Mouse (Mus musculus) kidney, embryonic 14.5 days (tissue): ENCODE results near the gene Ddx49. TPM values are rescaled to one million over a fixed set of nuclear protein-coding genes. Genes with fewer than 3 reads are reported as not detected.
A peak's percentile ranks its signal among the peaks of the same experiment; 100 is the strongest.

ENCODE experiments used
- ATAC-seq: fragments of 200-750 bp; cut with Nextera tagmentation; 2 replicates; pipeline ENCODE4 v1.8.0; 2017; ENCODE audit warnings: moderate number of reproducible peaks, mild to moderate bottlenecking, moderate TSS enrichment, moderate library complexity; ENCODE audit not compliant: low FRiP score, low TSS enrichment
- H3K27ac ChIP-seq: fragments of 300-500 bp; sonication (generic); 2 replicates; pipeline ENCODE4 v1.5.1; 2014; ENCODE audit warnings: low read depth, mild to moderate bottlenecking, low read length, moderate library complexity, mixed read lengths
- H3K27me3 ChIP-seq: fragments of 300-500 bp; sonication (generic); 2 replicates; pipeline ENCODE4 v1.6.1; 2014; ENCODE audit warnings: mild to moderate bottlenecking, low read length; ENCODE audit not compliant: control insufficient read depth, insufficient read depth
- H3K36me3 ChIP-seq: fragments of 300-500 bp; sonication (generic); 2 replicates; pipeline ENCODE4 v1.6.1; 2014; ENCODE audit warnings: low read length, mixed read lengths; ENCODE audit not compliant: control insufficient read depth, insufficient read depth
- H3K4me1 ChIP-seq: fragments of 300-500 bp; sonication (generic); 2 replicates; pipeline ENCODE4 v1.6.1; 2014; ENCODE audit warnings: low read length, mixed read lengths; ENCODE audit not compliant: control insufficient read depth, insufficient read depth
- H3K4me2 ChIP-seq: fragments of 300-500 bp; sonication (generic); replicated peaks from 2 replicates; pipeline ENCODE4 v1.6.1; 2014; ENCODE audit warnings: low read depth, mild to moderate bottlenecking, low read length
- H3K4me3 ChIP-seq: fragments of 300-500 bp; sonication (generic); 2 replicates; pipeline ENCODE4 v1.5.1; 2014; ENCODE audit warnings: mild to moderate bottlenecking, low read length
- H3K9ac ChIP-seq: fragments of 300-500 bp; sonication (generic); 2 replicates; pipeline ENCODE4 v1.6.1; 2014; ENCODE audit warnings: low read depth, mild to moderate bottlenecking, low read length, moderate library complexity
- H3K9me3 ChIP-seq: fragments of 300-500 bp; sonication (generic); 2 replicates; pipeline ENCODE4 v1.6.1; 2016; ENCODE audit warnings: low read length; ENCODE audit not compliant: control insufficient read depth
- WGBS: fragments of 180-500 bp; shearing (Covaris S2); extraction: QIAGEN DNeasy Blood & Tissue Kit; methylation state at CpG from one replicate; pipeline ENCODE4 v1.1.7; 2014; 5-methylcytosine and 5-hydroxymethylcytosine counted together
- polyA plus RNA-seq: library from polyadenylated mRNA; unstranded; fragments of >200 nt; fragmentation: Nextera tagmentation; extraction: Ambion mirVana; gene quantifications from 2 replicates; pipeline ENCODE4 v1.2.1, GENCODE M21; 2014

Ddx49 gene
- 49.9 TPM in 2 replicates for polyA plus RNA-seq

GRCm38 (mm10) chr8:70302358-70302890, at the start of gene Ddx49, which contains the start of gene Cope:
Ddx49 (minus strand) TSS chr8:70302489.
Cope (plus strand) TSS chr8:70302518.
- WGBS = under 1% methylated on average over 40 of the region's 40 CpGs

GRCm38 (mm10) chr8:70352000-70352384, 49.7 kb upstream of the Ddx49 start:
- peak overlapping the region; percentile 96 for H3K4me3 ChIP-seq
- peak overlapping the region; percentile 98 for H3K4me2 ChIP-seq
- H3K27ac ChIP-seq = 0 out of 2 replicates have a peak overlapping the region, but pooled peaks have one; percentile 78
- no peaks in the 10 kb centered on the region for H3K9me3 ChIP-seq
- H3K36me3 ChIP-seq = peaks cover 24% of the 10 kb centered on the region
- peaks cover 32% of the 10 kb centered on the region for H3K4me1 ChIP-seq
- peak overlapping the region; percentile 99 for H3K9ac ChIP-seq
- WGBS = 20% methylated on average over 3 of the region's 3 CpGs
- no peaks in the 10 kb centered on the region for H3K27me3 ChIP-seq
- ATAC-seq = no peak

More at GRCm38 (mm10) chr8:70302358-70302890, at the start of gene Ddx49, which contains the start of gene Cope:
- Histone ChIP-seq H3K9ac (peak within 1 kb of the TSS; percentile 70), H3K36me3 (peaks cover 52% of the 10 kb centered on the region), H3K27ac (peak within 1 kb of the TSS; percentile 13), H3K4me1 (peaks cover 10% of the 10 kb centered on the region), H3K9me3 (no peaks in the 10 kb centered on the region), H3K4me2 (peak within 1 kb of the TSS; percentile 87), H3K4me3 (peak within 1 kb of the TSS; percentile 73), H3K27me3 (no peaks in the 10 kb centered on the region)
- ATAC-seq = peak; percentile 93

- peaks cover 29% of the 10 kb centered on the region for H3K36me3 ChIP-seq
- H3K4me2 ChIP-seq = peak overlapping the region; percentile 98
- no peak for ATAC-seq
- peaks cover 32% of the 10 kb centered on the region for H3K4me1 ChIP-seq
- H3K27ac ChIP-seq = no peak overlapping the region
- peak overlapping the region; percentile 99 for H3K9ac ChIP-seq
- no peaks in the 10 kb centered on the region for H3K9me3 ChIP-seq
- peak overlapping the region; percentile 96 for H3K4me3 ChIP-seq
- no peaks in the 10 kb centered on the region for H3K27me3 ChIP-seq
- WGBS = 47% methylated on average over 15 of the region's 15 CpGs
Observed at GRCm38 (mm10) chr8:70351035-70351999, 49.0 kb upstream of the Ddx49 start.

- Histone ChIP-seq H3K9me3 (no peaks in the 10 kb centered on the region), H3K4me2 (no peak overlapping the region), H3K27me3 (no peaks in the 10 kb centered on the region), H3K4me1 (peaks cover 25% of the 10 kb centered on the region), H3K27ac (no peak overlapping the region), H3K9ac (no peak overlapping the region), H3K36me3 (peaks cover 48% of the 10 kb centered on the region), H3K4me3 (no peak overlapping the region)
- ATAC-seq = no peak
- 64% methylated on average over 1 of the region's 1 CpGs for WGBS
Observed at GRCm38 (mm10) chr8:70347860-70348420, 45.7 kb upstream of the Ddx49 start.

GRCm38 (mm10) chr8:70347443-70347842, 45.2 kb upstream of the Ddx49 start:
- no peaks in the 10 kb centered on the region for H3K9me3 ChIP-seq
- H3K4me3 ChIP-seq = no peak overlapping the region
- peaks cover 53% of the 10 kb centered on the region for H3K36me3 ChIP-seq
- no peak overlapping the region for H3K4me2 ChIP-seq
- no peak overlapping the region for H3K9ac ChIP-seq
- 81% methylated on average over 4 of the region's 4 CpGs for WGBS
- H3K27ac ChIP-seq = no peak overlapping the region
- peaks cover 25% of the 10 kb centered on the region for H3K4me1 ChIP-seq
- H3K27me3 ChIP-seq = no peaks in the 10 kb centered on the region
- no peak for ATAC-seq

GRCm38 (mm10) chr8:70344279-70344678, 42.0 kb upstream of the Ddx49 start:
- WGBS = 90% methylated on average over 2 of the region's 2 CpGs
- Histone ChIP-seq H3K4me2 (no peak overlapping the region), H3K4me1 (no peaks in the 10 kb centered on the region), H3K4me3 (no peak overlapping the region), H3K27me3 (no peaks in the 10 kb centered on the region), H3K36me3 (peaks cover 73% of the 10 kb centered on the region), H3K9ac (no peak overlapping the region), H3K9me3 (no peaks in the 10 kb centered on the region), H3K27ac (no peak overlapping the region)
- ATAC-seq = no peak

- no peak overlapping the region for H3K4me3 ChIP-seq
- no peaks in the 10 kb centered on the region for H3K27me3 ChIP-seq
- no peaks in the 10 kb centered on the region for H3K4me1 ChIP-seq
- WGBS = 49% methylated on average over 6 of the region's 6 CpGs
- peaks cover 73% of the 10 kb centered on the region for H3K36me3 ChIP-seq
- H3K9ac ChIP-seq = no peak overlapping the region
- H3K27ac ChIP-seq = no peak overlapping the region
- no peak for ATAC-seq
- no peaks in the 10 kb centered on the region for H3K9me3 ChIP-seq
- H3K4me2 ChIP-seq = no peak overlapping the region
Observed at GRCm38 (mm10) chr8:70343696-70344095, 41.4 kb upstream of the Ddx49 start.

- Histone ChIP-seq H3K9ac (no peak overlapping the region), H3K9me3 (no peaks in the 10 kb centered on the region), H3K4me1 (no peaks in the 10 kb centered on the region), H3K4me2 (no peak overlapping the region), H3K27me3 (no peaks in the 10 kb centered on the region), H3K4me3 (no peak overlapping the region), H3K27ac (no peak overlapping the region), H3K36me3 (peaks cover 73% of the 10 kb centered on the region)
- ATAC-seq = no peak
- WGBS = 63% methylated on average over 7 of the region's 7 CpGs
Observed at GRCm38 (mm10) chr8:70343076-70343475, 40.8 kb upstream of the Ddx49 start.
